Mouse (Mus musculus) ES-Bruce4 (cell line): Measurements from ENCODE around the gene Atp6v1b1. TPM values are rescaled to one million over a fixed set of nuclear protein-coding genes. Genes with fewer than 3 reads are reported as not detected.

Source experiments
- H3K27ac ChIP-seq: 2 replicates; pipeline ENCODE4 v1.5.1; 2012; ENCODE audit warnings: low read length, inconsistent platforms; ENCODE audit not compliant: insufficient read depth
- H3K27me3 ChIP-seq: 2 replicates; pipeline ENCODE4 v1.6.1; 2012; ENCODE audit warnings: mild to moderate bottlenecking, low read length, inconsistent platforms; ENCODE audit not compliant: control insufficient read depth, poor library complexity, insufficient read depth, severe bottlenecking
- H3K36me3 ChIP-seq: 2 replicates; pipeline ENCODE4 v1.6.1; 2012; ENCODE audit warnings: inconsistent platforms, mild to moderate bottlenecking, low read length, moderate library complexity; ENCODE audit not compliant: control insufficient read depth, poor library complexity, insufficient read depth, severe bottlenecking
- H3K4me1 ChIP-seq: one replicate; pipeline ENCODE4 v1.8.1; 2011; ENCODE audit warnings: low read length; ENCODE audit not compliant: control insufficient read depth, insufficient read depth
- H3K4me3 ChIP-seq: 2 replicates; pipeline ENCODE4 v1.5.1; 2011; ENCODE audit warnings: low read depth, mild to moderate bottlenecking, low read length
- H3K9ac ChIP-seq: 2 replicates; pipeline ENCODE4 v1.6.1; 2012; ENCODE audit warnings: low read depth, mild to moderate bottlenecking, inconsistent platforms; ENCODE audit not compliant: poor library complexity, severe bottlenecking
- H3K9me3 ChIP-seq: replicated peaks from 2 replicates; pipeline ENCODE4 v1.6.1; 2012; ENCODE audit warnings: mild to moderate bottlenecking, low read length, inconsistent platforms; ENCODE audit not compliant: control insufficient read depth, poor library complexity, insufficient read depth, severe bottlenecking
- CTCF ChIP-seq: IDR thresholded peaks from one replicate; pipeline ENCODE4 v1.8.1; 2011; ENCODE audit warnings: low read depth, low read length
- EP300 ChIP-seq: IDR thresholded peaks from 2 replicates; pipeline ENCODE4 v1.6.1; 2011; ENCODE audit warnings: low read depth, low read length; ENCODE audit not compliant: insufficient read depth
- POLR2A ChIP-seq: IDR thresholded peaks from one replicate; pipeline ENCODE4 v1.8.1; 2011; ENCODE audit warnings: low read length; ENCODE audit not compliant: insufficient read depth
- polyA plus RNA-seq: library from polyadenylated mRNA; stranded (reverse); fragments of >200 nt; gene quantifications from 2 replicates; pipeline ENCODE4 v1.2.4, GENCODE M21; 2011; ENCODE audit warnings: low read depth; ENCODE audit not compliant: missing spikeins, insufficient read depth, insufficient read length

Atp6v1b1 gene
- polyA plus RNA-seq, 1 experiment = not detected

DNA sequence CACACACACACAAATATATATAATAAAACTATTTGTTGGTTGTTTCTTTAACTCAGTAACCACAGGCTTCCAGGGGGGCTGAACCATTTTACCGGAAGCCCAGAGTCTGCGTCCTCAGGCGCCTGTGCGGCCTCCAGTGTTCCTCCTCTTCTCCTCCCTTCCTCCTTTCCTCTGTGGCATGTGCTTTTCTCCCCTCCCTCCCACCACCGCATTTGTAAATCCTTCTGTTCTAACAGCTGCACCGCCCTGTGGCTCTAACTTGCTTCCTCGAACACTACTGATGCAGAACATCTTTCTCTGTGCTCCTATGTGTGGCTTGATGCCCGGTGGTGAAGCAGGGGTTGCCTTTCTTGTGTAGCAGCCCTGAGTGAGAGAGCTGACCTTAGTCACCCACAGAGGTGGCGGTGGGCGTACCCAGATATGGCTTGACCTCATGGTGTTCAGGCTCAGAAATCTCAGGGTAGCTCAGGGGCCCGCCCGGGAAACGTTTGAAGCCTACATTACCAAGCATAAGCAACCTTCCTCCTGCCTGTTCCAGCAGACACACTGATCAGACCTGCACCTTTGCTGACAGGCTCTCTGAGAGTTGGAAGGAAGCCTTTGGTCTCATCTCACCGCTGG, 13.3 kb upstream of the Atp6v1b1 start:
- H3K36me3 ChIP-seq = no peaks in the 10 kb centered on the region
- H3K9me3 ChIP-seq = no peaks in the 10 kb centered on the region
- no peak overlapping the region for H3K4me3 ChIP-seq
- no peak overlapping the region for H3K9ac ChIP-seq
- no peak for TF ChIP-seq EP300
- no peak for TF ChIP-seq POLR2A
- no peak for TF ChIP-seq CTCF
- H3K27ac ChIP-seq = no peak overlapping the region
- no peaks in the 10 kb centered on the region for H3K27me3 ChIP-seq
- no peaks in the 10 kb centered on the region for H3K4me1 ChIP-seq

DNA sequence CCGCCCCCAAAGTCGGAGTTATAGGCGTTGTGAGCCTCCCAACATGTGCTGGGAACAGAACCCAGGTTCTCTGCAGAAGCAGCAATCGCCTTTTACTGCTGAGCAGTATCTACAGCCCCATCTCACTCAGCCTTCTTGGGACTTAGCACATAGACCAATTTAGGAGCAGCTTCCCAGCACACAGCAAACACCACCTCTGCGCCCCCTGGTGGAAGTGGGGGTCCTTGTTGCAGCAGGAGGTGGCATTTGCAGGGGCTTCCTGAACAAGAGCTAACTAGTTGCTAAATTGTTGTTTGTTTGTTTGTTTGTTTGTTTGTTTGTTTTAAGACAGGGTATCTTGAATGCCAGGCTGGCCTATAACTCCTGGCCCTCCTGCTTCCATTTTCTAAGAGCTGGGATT, 11.7 kb upstream of the Atp6v1b1 start:
- TF ChIP-seq CTCF = peak; percentile 82
- TF ChIP-seq EP300 = no peak
- no peaks in the 10 kb centered on the region for H3K27me3 ChIP-seq
- H3K9ac ChIP-seq = no peak overlapping the region
- H3K4me1 ChIP-seq = no peaks in the 10 kb centered on the region
- H3K36me3 ChIP-seq = no peaks in the 10 kb centered on the region
- no peak overlapping the region for H3K4me3 ChIP-seq
- H3K9me3 ChIP-seq = no peaks in the 10 kb centered on the region
- no peak overlapping the region for H3K27ac ChIP-seq

DNA sequence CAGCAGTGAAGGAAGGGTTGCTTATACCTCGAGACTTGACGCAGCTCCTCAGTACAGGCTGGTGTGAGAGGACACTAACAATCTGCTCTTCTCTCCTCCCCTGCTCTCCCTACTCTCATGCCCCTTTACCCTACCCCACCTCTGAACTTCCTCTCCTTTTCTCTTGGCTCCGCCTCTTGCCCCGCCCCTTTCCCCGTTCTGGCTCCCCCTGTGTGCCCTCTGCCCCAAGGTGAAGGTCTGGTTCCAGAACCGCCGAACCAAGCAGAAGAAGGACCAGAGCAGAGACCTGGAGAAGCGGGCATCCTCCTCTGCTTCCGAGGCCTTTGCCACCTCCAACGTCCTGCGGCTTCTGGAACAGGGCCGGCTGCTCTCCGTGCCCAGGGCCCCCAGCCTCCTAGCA, 5.5 kb upstream of the Atp6v1b1 start:
- peak overlapping the region; percentile 27 for H3K4me3 ChIP-seq
- peaks cover 4% of the 10 kb centered on the region for H3K4me1 ChIP-seq
- TF ChIP-seq CTCF (no peak), EP300 (no peak), POLR2A (no peak)
- H3K9me3 ChIP-seq = no peaks in the 10 kb centered on the region
- H3K27ac ChIP-seq = no peak overlapping the region
- H3K36me3 ChIP-seq = no peaks in the 10 kb centered on the region
- peak overlapping the region; percentile 37 for H3K9ac ChIP-seq
- no peaks in the 10 kb centered on the region for H3K27me3 ChIP-seq

DNA sequence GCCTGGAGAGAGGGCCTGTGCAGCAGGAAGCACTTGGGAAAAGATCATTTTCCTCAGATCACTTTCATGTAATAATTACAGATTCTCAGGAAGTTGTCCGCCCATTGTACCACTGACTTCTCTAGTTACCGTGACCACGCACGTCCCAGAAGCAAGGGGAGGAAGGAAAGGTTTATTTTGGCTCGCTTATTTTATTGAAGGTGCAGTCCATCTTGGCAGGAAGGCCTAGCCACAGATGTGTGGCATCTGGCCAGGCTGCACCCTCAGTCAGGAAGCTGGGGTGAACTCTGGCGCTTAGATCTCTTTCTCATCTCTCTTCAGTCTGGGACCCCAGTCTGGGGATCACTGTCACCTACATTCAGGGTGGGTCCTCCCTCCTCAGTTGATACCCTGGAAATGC, 4.2 kb upstream of the Atp6v1b1 start:
- Histone ChIP-seq H3K4me3 (0 out of 2 replicates have a peak overlapping the region, but pooled peaks have one; percentile 24), H3K9me3 (no peaks in the 10 kb centered on the region), H3K4me1 (peaks cover 4% of the 10 kb centered on the region), H3K36me3 (no peaks in the 10 kb centered on the region), H3K27ac (no peak overlapping the region), H3K9ac (no peak overlapping the region), H3K27me3 (no peaks in the 10 kb centered on the region)
- no peak for TF ChIP-seq POLR2A
- TF ChIP-seq EP300 = no peak
- no peak for TF ChIP-seq CTCF

GRCm38 (mm10) chr6:83743212-83743611, 422 bp downstream of the Atp6v1b1 start:
- Histone ChIP-seq H3K27me3 (no peaks in the 10 kb centered on the region), H3K27ac (no peak overlapping the region)

DNA sequence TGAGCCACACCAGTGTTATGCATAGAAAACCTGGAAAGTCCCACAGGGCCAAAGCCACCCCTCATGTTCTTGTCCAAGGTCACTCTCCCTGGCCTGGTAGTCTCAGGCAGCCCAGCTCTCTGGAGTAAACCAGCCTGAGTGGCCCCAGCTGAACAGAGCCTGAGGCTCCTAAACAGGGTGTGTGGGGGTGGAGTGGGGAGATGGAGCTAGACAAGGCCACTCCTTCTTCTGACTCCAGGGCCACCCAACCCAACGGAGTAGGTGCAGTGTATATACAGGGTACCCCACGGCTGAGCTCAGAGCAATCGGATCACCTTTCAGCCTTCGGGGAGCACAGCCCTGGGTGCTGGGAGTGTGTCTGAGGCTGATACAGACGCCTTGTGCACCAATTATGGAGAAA, 1.3 kb downstream of the Atp6v1b1 start:
- H3K27me3 ChIP-seq = no peaks in the 10 kb centered on the region

More at GRCm38 (mm10) chr6:83743212-83743611, 422 bp downstream of the Atp6v1b1 start:
- no peaks in the 10 kb centered on the region for H3K36me3 ChIP-seq
- H3K9me3 ChIP-seq = no peaks in the 10 kb centered on the region
- no peak overlapping the region for H3K9ac ChIP-seq
- H3K4me3 ChIP-seq = no peak overlapping the region
- TF ChIP-seq POLR2A (no peak), EP300 (no peak), CTCF (no peak)
- peaks cover 10% of the 10 kb centered on the region for H3K4me1 ChIP-seq

More for the DNA sequence above, 1.3 kb downstream of the Atp6v1b1 start:
- no peak for TF ChIP-seq POLR2A
- no peak for TF ChIP-seq CTCF
- no peak; the same call in 1 of the 2 replicates for TF ChIP-seq EP300
- H3K9me3 ChIP-seq = no peaks in the 10 kb centered on the region
- H3K4me1 ChIP-seq = peaks cover 10% of the 10 kb centered on the region
- no peak overlapping the region for H3K4me3 ChIP-seq
- H3K36me3 ChIP-seq = no peaks in the 10 kb centered on the region
- H3K9ac ChIP-seq = no peak overlapping the region
- no peak overlapping the region for H3K27ac ChIP-seq
